8 mouse cellular contexts compared by ENCODE assay signal in the genomic region with DNA sequence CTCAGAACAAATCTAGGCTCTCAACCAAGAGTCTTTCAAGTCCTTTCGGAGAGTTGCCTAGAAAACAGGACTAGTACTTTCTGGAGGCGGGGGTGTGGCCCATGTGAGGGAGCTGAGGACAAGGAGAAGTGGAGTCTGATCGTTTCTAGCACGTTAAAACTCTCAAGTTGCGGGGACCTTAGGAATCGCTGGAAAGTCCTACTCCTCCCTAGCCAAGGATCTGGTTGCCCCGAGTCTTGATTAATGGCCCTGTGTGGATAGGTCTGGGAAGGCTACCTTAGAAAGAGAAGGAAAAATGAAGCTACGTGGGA. TPM values are rescaled to one million over a fixed set of nuclear protein-coding genes. Genes with fewer than 3 reads are reported as not detected.
A peak's percentile ranks its signal among the peaks of the same experiment; 100 is the strongest.
DNase-seq lines count a peak whose midpoint lies in the region; ATAC-seq and TF ChIP-seq lines count a peak whose summit lies in the region.

No protein-coding gene starts in this region.

- no peaks in the 10 kb centered on the region for H3K9me3 ChIP-seq in limb, embryonic 12.5 days

- no peak for TF ChIP-seq CTCF in small intestine, adult 2 months (IDR thresholded peaks at IDR 0.05; ENCODE audit: extremely low read depth, insufficient read length, insufficient replicate concordance, low read depth, low read length)

- H3K27me3 ChIP-seq in limb, embryonic 12.5 days = peaks cover 96% of the 10 kb centered on the region
- peaks cover 27% of the 10 kb centered on the region for H3K27me3 ChIP-seq in small intestine, adult 2 months (ENCODE audit: control insufficient read depth, insufficient read depth, low read length)

- no peak for ATAC-seq in limb, embryonic 12.5 days (ENCODE audit: insufficient number of reproducible peaks, insufficient read depth, low FRiP score, low TSS enrichment, low read depth)
- ATAC-seq in cerebellum, adult (ENCODE audit: insufficient number of reproducible peaks, low FRiP score, low TSS enrichment) = no peak

- 4% methylated on average over 8 of the region's 8 CpGs for WGBS in limb, embryonic 12.5 days
- 2% methylated on average over 8 of the region's 8 CpGs for WGBS in small intestine, adult 2 months

- peak overlapping the region; percentile 44 for H3K4me3 ChIP-seq in limb, embryonic 12.5 days (replicated peaks)
- peak overlapping the region; percentile 60; the same call in 1 of the 2 replicates for H3K4me3 ChIP-seq in small intestine, adult 2 months (ENCODE audit: low read depth, low read length)

- peaks cover 56% of the 10 kb centered on the region for H3K4me1 ChIP-seq in limb, embryonic 12.5 days (replicated peaks)
- H3K4me1 ChIP-seq in small intestine, adult 2 months (ENCODE audit: control insufficient read depth, insufficient read depth, insufficient read length, low read length) = peaks cover 17% of the 10 kb centered on the region

- DNase-seq in thymus, postnatal 14 days = peak; percentile 18
- no peak for DNase-seq in thymus, postnatal 0 days (ENCODE audit: low spot score)
- peak; percentile 67 for DNase-seq in gastrocnemius, postnatal 25 days
- DNase-seq in thymus, postnatal 36 days = no peak
- no peak for DNase-seq in cerebellum, adult 8-10 months

- no peak overlapping the region for H3K9ac ChIP-seq in limb, embryonic 12.5 days (replicated peaks)

- H3K27ac ChIP-seq in limb, embryonic 12.5 days = no peak overlapping the region
- peak overlapping the region; percentile 61 for H3K27ac ChIP-seq in small intestine, adult 2 months (ENCODE audit: insufficient read depth, low read depth, low read length)

- no peak for TF ChIP-seq POLR2A in small intestine, adult 2 months (IDR thresholded peaks at IDR 0.05; ENCODE audit: low read depth, low read length)

- no peaks in the 10 kb centered on the region for H3K36me3 ChIP-seq in limb, embryonic 12.5 days
- no peaks in the 10 kb centered on the region for H3K36me3 ChIP-seq in small intestine, adult 2 months (ENCODE audit: control insufficient read depth, insufficient read depth, low read length)

- H3K4me2 ChIP-seq in limb, embryonic 12.5 days = peak overlapping the region; percentile 64

RNA-seq across cellular contexts. Expression of gene Ltbp4, which starts 6.0 kb away (rescaled TPM):
- polyA plus RNA-seq in thymus, postnatal 0 days (2015; fragmentation: Nextera tagmentation; extraction: Ambion mirVana) = 3.6 and 5.6 TPM in 2 replicates
- 10 to 100 TPM; 69.4 to 77.8 TPM for total RNA-seq in gastrocnemius, postnatal 25 days (2021)
- 15.2 and 15.8 TPM in 2 replicates for polyA plus RNA-seq in limb, embryonic 12.5 days (2016; fragmentation: Nextera tagmentation; extraction: Ambion mirVana)
- polyA plus RNA-seq in small intestine, adult 2 months (2012; rRNA removed) = 136 and 163 TPM in 2 replicates

RNA-seq across cellular contexts. Expression of gene Shkbp1, which starts 24.3 kb away (rescaled TPM):
- polyA plus RNA-seq in thymus, postnatal 0 days (2015; fragmentation: Nextera tagmentation; extraction: Ambion mirVana) = 45.1 and 46.3 TPM in 2 replicates
- 1 to 10 TPM in 1 of 2 experiments, under 1 TPM in 1; 1.00 to 3.1 TPM for total RNA-seq in gastrocnemius, postnatal 25 days (2021)
- polyA plus RNA-seq in limb, embryonic 12.5 days (2016; fragmentation: Nextera tagmentation; extraction: Ambion mirVana) = 59.5 and 59.9 TPM in 2 replicates
- polyA plus RNA-seq in small intestine, adult 2 months (2012; rRNA removed) = 62.1 and 115 TPM in 2 replicates

RNA-seq across cellular contexts. Expression of gene Gm20479, which starts 25.7 kb away (rescaled TPM):
- polyA plus RNA-seq in thymus, postnatal 0 days (2015; fragmentation: Nextera tagmentation; extraction: Ambion mirVana) = 0.44 TPM in 1 of 2 replicates, not detected in the other
- total RNA-seq in gastrocnemius, postnatal 25 days (2021) = not detected
- 0.42 TPM in 1 of 2 replicates, not detected in the other for polyA plus RNA-seq in limb, embryonic 12.5 days (2016; fragmentation: Nextera tagmentation; extraction: Ambion mirVana)
- polyA plus RNA-seq in small intestine, adult 2 months (2012; rRNA removed) = not detected in 2 replicates

Comparison
In these comparisons a context has a peak if more than half of its experiments do, and no peak if none do; other contexts are left out.
1. DNase-seq: peak in thymus, postnatal 14 days (single experiment) and gastrocnemius, postnatal 25 days (single experiment); none in thymus, postnatal 0 days (single experiment), thymus, postnatal 36 days (0 of 2) and cerebellum, adult 8-10 months (single experiment).